Mouse (Mus musculus): Measurements from ENCODE around the gene Acaca. TPM values are rescaled to one million over a fixed set of nuclear protein-coding genes. Genes with fewer than 3 reads are reported as not detected.

The Acaca gene
- polyA plus RNA-seq, 1 experiment from 2014 or later, result 21.8 TPM

GRCm38 (mm10) chr11:84293288-84293687 is 163.8 kb downstream of the Acaca start:
- DNase-seq (ENCODE audit: low spot score) (no peak), ATAC-seq (ENCODE audit: insufficient number of reproducible peaks, low FRiP score, low TSS enrichment, low read depth) (no peak)
- Histone ChIP-seq H3K4me1 (ENCODE audit: control insufficient read depth, insufficient read depth, low read length) (no peaks in the 10 kb centered on the region), H3K9ac (ENCODE audit: low read length) (no peak overlapping the region), H3K36me3 (ENCODE audit: control insufficient read depth, insufficient read depth, low read length) (no peaks in the 10 kb centered on the region; the same call in 1 of the 2 replicates), H3K27me3 (ENCODE audit: control insufficient read depth, insufficient read depth, low read length) (no peaks in the 10 kb centered on the region), H3K4me2 (ENCODE audit: low read depth, severe bottlenecking) (no peak overlapping the region), H3K9me3 (ENCODE audit: control insufficient read depth, low read length) (no peaks in the 10 kb centered on the region), H3K4me3 (ENCODE audit: low read depth, low read length) (no peak overlapping the region), H3K27ac (replicated peaks; ENCODE audit: low read depth, low read length) (no peak overlapping the region)
- 98% methylated on average over 3 of the region's 3 CpGs for WGBS

GRCm38 (mm10) chr11:84296337-84296736 is 166.9 kb downstream of the Acaca start:
- Histone ChIP-seq H3K4me1 (ENCODE audit: control insufficient read depth, insufficient read depth, low read length) (no peaks in the 10 kb centered on the region), H3K9me3 (ENCODE audit: control insufficient read depth, low read length) (no peaks in the 10 kb centered on the region), H3K4me2 (ENCODE audit: low read depth, severe bottlenecking) (no peak overlapping the region), H3K36me3 (ENCODE audit: control insufficient read depth, insufficient read depth, low read length) (peaks cover 5% of the 10 kb centered on the region; the same call in 1 of the 2 replicates), H3K27me3 (ENCODE audit: control insufficient read depth, insufficient read depth, low read length) (no peaks in the 10 kb centered on the region), H3K4me3 (ENCODE audit: low read depth, low read length) (no peak overlapping the region), H3K9ac (ENCODE audit: low read length) (no peak overlapping the region), H3K27ac (replicated peaks; ENCODE audit: low read depth, low read length) (no peak overlapping the region)
- 85% methylated on average over 2 of the region's 2 CpGs for WGBS
- ATAC-seq (ENCODE audit: insufficient number of reproducible peaks, low FRiP score, low TSS enrichment, low read depth) (no peak), DNase-seq (ENCODE audit: low spot score) (no peak)

GRCm38 (mm10) chr11:84305474-84305873 is 176.0 kb downstream of the Acaca start:
- Histone ChIP-seq H3K36me3 (ENCODE audit: control insufficient read depth, insufficient read depth, low read length) (0 out of 2 replicates have a peak, but pooled peaks cover 4% of the 10 kb centered on the region), H3K4me2 (ENCODE audit: low read depth, severe bottlenecking) (no peak overlapping the region), H3K9me3 (ENCODE audit: control insufficient read depth, low read length) (no peaks in the 10 kb centered on the region), H3K4me1 (ENCODE audit: control insufficient read depth, insufficient read depth, low read length) (no peaks in the 10 kb centered on the region), H3K27ac (replicated peaks; ENCODE audit: low read depth, low read length) (no peak overlapping the region), H3K27me3 (ENCODE audit: control insufficient read depth, insufficient read depth, low read length) (no peaks in the 10 kb centered on the region), H3K9ac (ENCODE audit: low read length) (no peak overlapping the region), H3K4me3 (ENCODE audit: low read depth, low read length) (no peak overlapping the region)
- WGBS, result 98% methylated on average over 1 of the region's 1 CpGs
- DNase-seq (ENCODE audit: low spot score) (no peak), ATAC-seq (ENCODE audit: insufficient number of reproducible peaks, low FRiP score, low TSS enrichment, low read depth) (no peak)

GRCm38 (mm10) chr11:84306158-84306742 is 176.8 kb downstream of the Acaca start:
- no peaks in the 10 kb centered on the region for H3K4me1 ChIP-seq (ENCODE audit: control insufficient read depth, insufficient read depth, low read length)
- H3K9ac ChIP-seq (ENCODE audit: low read length), result no peak overlapping the region
- no peak overlapping the region for H3K27ac ChIP-seq (replicated peaks; ENCODE audit: low read depth, low read length)
- H3K27me3 ChIP-seq (ENCODE audit: control insufficient read depth, insufficient read depth, low read length), result no peaks in the 10 kb centered on the region
- DNase-seq (ENCODE audit: low spot score), result no peak
- H3K4me3 ChIP-seq (ENCODE audit: low read depth, low read length), result no peak overlapping the region
- no peak for ATAC-seq (ENCODE audit: insufficient number of reproducible peaks, low FRiP score, low TSS enrichment, low read depth)
- H3K36me3 ChIP-seq (ENCODE audit: control insufficient read depth, insufficient read depth, low read length), result no peaks in the 10 kb centered on the region
- whole genome bisulfite sequencing, result 68% methylated on average over 6 of the region's 6 CpGs
- no peaks in the 10 kb centered on the region for H3K9me3 ChIP-seq (ENCODE audit: control insufficient read depth, low read length)
- no peak overlapping the region for H3K4me2 ChIP-seq (ENCODE audit: low read depth, severe bottlenecking)

GRCm38 (mm10) chr11:84324032-84324752 is 194.7 kb downstream of the Acaca start:
- Histone ChIP-seq H3K27me3 (ENCODE audit: control insufficient read depth, insufficient read depth, low read length) (no peaks in the 10 kb centered on the region), H3K9me3 (ENCODE audit: control insufficient read depth, low read length) (no peaks in the 10 kb centered on the region), H3K27ac (replicated peaks; ENCODE audit: low read depth, low read length) (no peak overlapping the region), H3K4me3 (ENCODE audit: low read depth, low read length) (no peak overlapping the region), H3K36me3 (ENCODE audit: control insufficient read depth, insufficient read depth, low read length) (no peaks in the 10 kb centered on the region; the same call in none of the 2 replicates), H3K4me1 (ENCODE audit: control insufficient read depth, insufficient read depth, low read length) (no peaks in the 10 kb centered on the region), H3K4me2 (ENCODE audit: low read depth, severe bottlenecking) (no peak overlapping the region), H3K9ac (ENCODE audit: low read length) (no peak overlapping the region)
- no peak for ATAC-seq (ENCODE audit: insufficient number of reproducible peaks, low FRiP score, low TSS enrichment, low read depth)
- WGBS, result 80% methylated on average over 7 of the region's 7 CpGs
- no peak for DNase-seq (ENCODE audit: low spot score)

- H3K4me1 ChIP-seq (ENCODE audit: control insufficient read depth, insufficient read depth, low read length), result no peaks in the 10 kb centered on the region
- 79% methylated on average over 4 of the region's 4 CpGs for WGBS
- H3K27ac ChIP-seq (replicated peaks; ENCODE audit: low read depth, low read length), result no peak overlapping the region
- H3K4me3 ChIP-seq (ENCODE audit: low read depth, low read length), result no peak overlapping the region
- DNase-seq (ENCODE audit: low spot score) (no peak), ATAC-seq (ENCODE audit: insufficient number of reproducible peaks, low FRiP score, low TSS enrichment, low read depth) (no peak)
- H3K4me2 ChIP-seq (ENCODE audit: low read depth, severe bottlenecking), result no peak overlapping the region
- no peaks in the 10 kb centered on the region; the same call in none of the 2 replicates for H3K36me3 ChIP-seq (ENCODE audit: control insufficient read depth, insufficient read depth, low read length)
- no peaks in the 10 kb centered on the region for H3K9me3 ChIP-seq (ENCODE audit: control insufficient read depth, low read length)
- H3K9ac ChIP-seq (ENCODE audit: low read length), result no peak overlapping the region
- no peaks in the 10 kb centered on the region for H3K27me3 ChIP-seq (ENCODE audit: control insufficient read depth, insufficient read depth, low read length)
Observed at GRCm38 (mm10) chr11:84327086-84327485, 197.6 kb downstream of the Acaca start.

- no peak overlapping the region for H3K4me2 ChIP-seq (ENCODE audit: low read depth, severe bottlenecking)
- no peak overlapping the region for H3K9ac ChIP-seq (ENCODE audit: low read length)
- H3K4me1 ChIP-seq (ENCODE audit: control insufficient read depth, insufficient read depth, low read length), result no peaks in the 10 kb centered on the region
- no peak for DNase-seq (ENCODE audit: low spot score)
- H3K9me3 ChIP-seq (ENCODE audit: control insufficient read depth, low read length), result no peaks in the 10 kb centered on the region
- no peaks in the 10 kb centered on the region; the same call in 1 of the 2 replicates for H3K36me3 ChIP-seq (ENCODE audit: control insufficient read depth, insufficient read depth, low read length)
- no peak overlapping the region for H3K4me3 ChIP-seq (ENCODE audit: low read depth, low read length)
- no peak for ATAC-seq (ENCODE audit: insufficient number of reproducible peaks, low FRiP score, low TSS enrichment, low read depth)
- H3K27me3 ChIP-seq (ENCODE audit: control insufficient read depth, insufficient read depth, low read length), result no peaks in the 10 kb centered on the region
- no peak overlapping the region for H3K27ac ChIP-seq (replicated peaks; ENCODE audit: low read depth, low read length)
Observed at GRCm38 (mm10) chr11:84332384-84332783, 202.9 kb downstream of the Acaca start.

- Histone ChIP-seq H3K9me3 (ENCODE audit: control insufficient read depth, low read length) (no peaks in the 10 kb centered on the region), H3K27ac (replicated peaks; ENCODE audit: low read depth, low read length) (no peak overlapping the region), H3K4me3 (ENCODE audit: low read depth, low read length) (no peak overlapping the region), H3K9ac (ENCODE audit: low read length) (no peak overlapping the region), H3K4me2 (ENCODE audit: low read depth, severe bottlenecking) (no peak overlapping the region), H3K36me3 (ENCODE audit: control insufficient read depth, insufficient read depth, low read length) (no peaks in the 10 kb centered on the region; the same call in 1 of the 2 replicates), H3K4me1 (ENCODE audit: control insufficient read depth, insufficient read depth, low read length) (no peaks in the 10 kb centered on the region), H3K27me3 (ENCODE audit: control insufficient read depth, insufficient read depth, low read length) (no peaks in the 10 kb centered on the region)
- WGBS, result 89% methylated on average over 3 of the region's 3 CpGs
- DNase-seq (ENCODE audit: low spot score) (no peak), ATAC-seq (ENCODE audit: insufficient number of reproducible peaks, low FRiP score, low TSS enrichment, low read depth) (no peak)
Observed at GRCm38 (mm10) chr11:84332860-84333259, 203.4 kb downstream of the Acaca start.

Measured in limb, embryonic 11.5 days (tissue).